Mouse (Mus musculus): ENCODE results near the gene Gm17455.
A peak's percentile ranks its signal among the peaks of the same experiment; 100 is the strongest.

Gene Gm17455

GRCm38 (mm10) chr10:60373937-60374578 lies 25.5 kb upstream of the Gm17455 start:
- no peak for DNase-seq (ENCODE audit: low read depth)

GRCm38 (mm10) chr10:60376704-60377103 lies 22.8 kb upstream of the Gm17455 start:
- DNase-seq (ENCODE audit: low read depth) = no peak

- DNase-seq (ENCODE audit: low read depth) = peak; percentile 87
These were observed 20.0 kb upstream of the Gm17455 start for GRCm38 (mm10) chr10:60379419-60379957.

- DNase-seq (ENCODE audit: low read depth) = no peak
These were observed 19.3 kb upstream of the Gm17455 start for GRCm38 (mm10) chr10:60380229-60380628.

GRCm38 (mm10) chr10:60381142-60381925 lies 18.2 kb upstream of the Gm17455 start:
- DNase-seq (ENCODE audit: low read depth) = no peak

- no peak for DNase-seq (ENCODE audit: low read depth)
These were observed 11.2 kb upstream of the Gm17455 start for GRCm38 (mm10) chr10:60388332-60388731.

GRCm38 (mm10) chr10:60389447-60389865 lies 10.1 kb upstream of the Gm17455 start:
- DNase-seq (ENCODE audit: low read depth) = no peak

GRCm38 (mm10) chr10:60390177-60390903 lies 9.2 kb upstream of the Gm17455 start:
- no peak for DNase-seq (ENCODE audit: low read depth)

GRCm38 (mm10) chr10:60390904-60391420 lies 8.6 kb upstream of the Gm17455 start:
- DNase-seq (ENCODE audit: low read depth) = no peak

GRCm38 (mm10) chr10:60391661-60392060 lies 7.9 kb upstream of the Gm17455 start:
- DNase-seq (ENCODE audit: low read depth) = no peak

GRCm38 (mm10) chr10:60394936-60395335 lies 4.6 kb upstream of the Gm17455 start:
- no peak for DNase-seq (ENCODE audit: low read depth)

- DNase-seq (ENCODE audit: low read depth) = no peak
These were observed 3.9 kb upstream of the Gm17455 start for GRCm38 (mm10) chr10:60395605-60396004.

GRCm38 (mm10) chr10:60398051-60398814 lies 1.3 kb upstream of the Gm17455 start:
- DNase-seq (ENCODE audit: low read depth) = no peak

- no peak for DNase-seq (ENCODE audit: low read depth)
These were observed 1.2 kb downstream of the Gm17455 start for GRCm38 (mm10) chr10:60400507-60401295.

GRCm38 (mm10) chr10:60405460-60406177 lies 6.1 kb downstream of the Gm17455 start:
- DNase-seq (ENCODE audit: low read depth) = peak; percentile 72

- DNase-seq (ENCODE audit: low read depth) = no peak
These were observed 8.3 kb downstream of the Gm17455 start for GRCm38 (mm10) chr10:60407831-60408230.

- no peak for DNase-seq (ENCODE audit: low read depth)
These were observed 12.3 kb downstream of the Gm17455 start for GRCm38 (mm10) chr10:60411794-60412193.

GRCm38 (mm10) chr10:60413756-60414155 lies 14.2 kb downstream of the Gm17455 start:
- no peak for DNase-seq (ENCODE audit: low read depth)

GRCm38 (mm10) chr10:60417041-60417440 lies 17.5 kb downstream of the Gm17455 start:
- peak; percentile 46 for DNase-seq (ENCODE audit: low read depth)

- DNase-seq (ENCODE audit: low read depth) = no peak
These were observed 18.6 kb downstream of the Gm17455 start for GRCm38 (mm10) chr10:60418137-60418536.
